17 mouse cellular contexts compared by ENCODE assay signal in genomic region chr9:31648551-31648950, GRCm38 (mm10).
"Had no signal": no experiment of that assay in that cellular context is flagged by ENCODE, and none has a peak within 500 bp of the region (broad histone marks: within the 10 kb centered on the region; RNA-seq: fewer than 3 reads in every experiment).

No protein-coding gene starts in this region.

- H3K4me1 ChIP-seq: liver, embryonic 15.5 days; lung, embryonic 15.5 days; megakaryocyte, embryonic 14.5 days; midbrain, embryonic 13.5 days; midbrain, embryonic 15.5 days; neural tube, embryonic 12.5 days had no signal

- H3K9me3 ChIP-seq: liver, embryonic 15.5 days; lung, embryonic 15.5 days; midbrain, embryonic 13.5 days; midbrain, embryonic 15.5 days; neural tube, embryonic 12.5 days had no signal

- H3K4me3 ChIP-seq: liver, embryonic 15.5 days; lung, embryonic 15.5 days; megakaryocyte, embryonic 14.5 days; midbrain, embryonic 13.5 days; midbrain, embryonic 15.5 days; neural tube, embryonic 12.5 days had no signal

- H3K27ac ChIP-seq: liver, embryonic 15.5 days; lung, embryonic 15.5 days; macrophage; midbrain, embryonic 13.5 days; midbrain, embryonic 15.5 days; neural tube, embryonic 12.5 days had no signal

- H3K9ac ChIP-seq: liver, embryonic 15.5 days; liver, postnatal 0 days; lung, embryonic 15.5 days; midbrain, embryonic 13.5 days; midbrain, embryonic 15.5 days; neural tube, embryonic 12.5 days had no signal

- DNase-seq: liver, postnatal 0 days; lung, adult 2 months; lung, postnatal 14 days; lung, postnatal 36 days; right cerebral cortex, postnatal 14 days; thymus, adult 18-20 months; thymus, postnatal 14 days; thymus, postnatal 36 days had no signal

- H3K27me3 ChIP-seq: liver, embryonic 15.5 days; lung, embryonic 15.5 days; megakaryocyte, embryonic 14.5 days; midbrain, embryonic 13.5 days; midbrain, embryonic 15.5 days; neural tube, embryonic 12.5 days had no signal

- H3K4me2 ChIP-seq: liver, embryonic 15.5 days; lung, embryonic 15.5 days; midbrain, embryonic 11.5 days; midbrain, embryonic 13.5 days; midbrain, embryonic 15.5 days; neural tube, embryonic 12.5 days had no signal

- ATAC-seq: liver, postnatal 0 days; lung, postnatal 0 days; midbrain, embryonic 13.5 days; midbrain, embryonic 15.5 days had no signal

- H3K36me3 ChIP-seq: liver, embryonic 15.5 days; lung, embryonic 15.5 days; midbrain, embryonic 13.5 days; midbrain, embryonic 15.5 days; neural tube, embryonic 12.5 days had no signal
